Mouse (Mus musculus): Measurements from ENCODE around the gene Zscan4-ps2. TPM values are rescaled to one million over a fixed set of nuclear protein-coding genes. Genes with fewer than 3 reads are reported as not detected.
"Not testable (repeated sequence)": the region's sequence is repeated elsewhere in the genome, so short reads cannot be mapped to it uniquely, and the experiment has no call there.

Zscan4-ps2 gene
- polyA plus RNA-seq (2015; fragmentation: Nextera tagmentation; extraction: Ambion mirVana): not detected in 2 replicates

- not testable (repeated sequence) for H3K27me3 ChIP-seq; H3K27ac ChIP-seq; H3K9me3 ChIP-seq (replicated peaks); H3K4me3 ChIP-seq; ATAC-seq; H3K4me2 ChIP-seq; H3K36me3 ChIP-seq (ENCODE audit: poor library complexity, severe bottlenecking); H3K9ac ChIP-seq; H3K4me1 ChIP-seq
- 84% methylated on average over 1 of the region's 1 CpGs for WGBS
Observed at GRCm38 (mm10) chr7:11514010-11514409, at the start of gene Zscan4-ps2. TSS of gene Zscan4-ps2 (plus strand) at chr7:11514310.

Other genes with a start within 250 kb of the Zscan4-ps2 start
- gene Zscan4e, start 203.6 kb upstream of the Zscan4-ps2 start, polyA plus RNA-seq (2015; fragmentation: Nextera tagmentation; extraction: Ambion mirVana): not detected in 2 replicates
- gene Zscan4f, start 116.4 kb upstream of the Zscan4-ps2 start, polyA plus RNA-seq (2015; fragmentation: Nextera tagmentation; extraction: Ambion mirVana): not detected in 2 replicates
- not detected in 2 replicates for gene Zscan4-ps3, start 95.0 kb downstream of the Zscan4-ps2 start, polyA plus RNA-seq (2015; fragmentation: Nextera tagmentation; extraction: Ambion mirVana)
- not detected in 2 replicates for gene Vmn1r72, start 165.8 kb downstream of the Zscan4-ps2 start, polyA plus RNA-seq (2015; fragmentation: Nextera tagmentation; extraction: Ambion mirVana)
- gene Vmn1r73, start 216.0 kb downstream of the Zscan4-ps2 start, polyA plus RNA-seq (2015; fragmentation: Nextera tagmentation; extraction: Ambion mirVana): not detected in 2 replicates

All from forebrain, embryonic 13.5 days (tissue).